Mouse (Mus musculus): ENCODE results near the gene Rtn4rl1. TPM values are rescaled to one million over a fixed set of nuclear protein-coding genes. Genes with fewer than 3 reads are reported as not detected.
A peak's percentile ranks its signal among the peaks of the same experiment; 100 is the strongest.

Gene Rtn4rl1
- polyA plus RNA-seq, 1 experiment from 2014 or later: 2.3 TPM

GRCm38 (mm10) chr11:75234745-75235144, 41.2 kb downstream of the Rtn4rl1 start:
- no peaks in the 10 kb centered on the region for H3K9me3 ChIP-seq (replicated peaks)
- WGBS: 13% methylated on average over 16 of the region's 16 CpGs
- H3K27me3 ChIP-seq (ENCODE audit: low read depth, poor library complexity, severe bottlenecking): peaks cover 46% of the 10 kb centered on the region
- no peak for DNase-seq (ENCODE audit: low spot score)
- H3K27ac ChIP-seq (replicated peaks): no peak overlapping the region
- H3K4me1 ChIP-seq: peaks cover 21% of the 10 kb centered on the region
- H3K4me3 ChIP-seq: no peak overlapping the region
- no peaks in the 10 kb centered on the region for H3K36me3 ChIP-seq

- WGBS: 84% methylated on average over 13 of the region's 13 CpGs
- Histone ChIP-seq H3K9me3 (replicated peaks) (no peaks in the 10 kb centered on the region), H3K4me3 (no peak overlapping the region), H3K27ac (replicated peaks) (no peak overlapping the region), H3K27me3 (ENCODE audit: low read depth, poor library complexity, severe bottlenecking) (peaks cover 12% of the 10 kb centered on the region), H3K4me1 (peaks cover 19% of the 10 kb centered on the region), H3K36me3 (no peaks in the 10 kb centered on the region)
- DNase-seq (ENCODE audit: low spot score): no peak
Observed at GRCm38 (mm10) chr11:75240158-75240934, 46.8 kb downstream of the Rtn4rl1 start.

GRCm38 (mm10) chr11:75242710-75243255, 49.2 kb downstream of the Rtn4rl1 start:
- Histone ChIP-seq H3K9me3 (replicated peaks) (no peaks in the 10 kb centered on the region), H3K27me3 (ENCODE audit: low read depth, poor library complexity, severe bottlenecking) (no peaks in the 10 kb centered on the region), H3K4me1 (peaks cover 25% of the 10 kb centered on the region), H3K4me3 (no peak overlapping the region), H3K27ac (replicated peaks) (no peak overlapping the region), H3K36me3 (no peaks in the 10 kb centered on the region)
- DNase-seq (ENCODE audit: low spot score): no peak
- WGBS: 90% methylated on average over 9 of the region's 9 CpGs

- H3K36me3 ChIP-seq: no peaks in the 10 kb centered on the region
- H3K4me3 ChIP-seq: no peak overlapping the region
- WGBS: 87% methylated on average over 11 of the region's 11 CpGs
- H3K27me3 ChIP-seq (ENCODE audit: low read depth, poor library complexity, severe bottlenecking): no peaks in the 10 kb centered on the region
- peaks cover 38% of the 10 kb centered on the region for H3K4me1 ChIP-seq
- no peak for DNase-seq (ENCODE audit: low spot score)
- no peak overlapping the region for H3K27ac ChIP-seq (replicated peaks)
- no peaks in the 10 kb centered on the region for H3K9me3 ChIP-seq (replicated peaks)
Observed at GRCm38 (mm10) chr11:75244368-75245275, 51.0 kb downstream of the Rtn4rl1 start.

- no peaks in the 10 kb centered on the region for H3K36me3 ChIP-seq
- H3K9me3 ChIP-seq (replicated peaks): no peaks in the 10 kb centered on the region
- H3K4me3 ChIP-seq: no peak overlapping the region
- no peak for DNase-seq (ENCODE audit: low spot score)
- peaks cover 43% of the 10 kb centered on the region for H3K4me1 ChIP-seq
- 73% methylated on average over 16 of the region's 16 CpGs for whole genome bisulfite sequencing
- no peaks in the 10 kb centered on the region for H3K27me3 ChIP-seq (ENCODE audit: low read depth, poor library complexity, severe bottlenecking)
- peak overlapping the region; percentile 50 for H3K27ac ChIP-seq (replicated peaks)
Observed at GRCm38 (mm10) chr11:75245372-75246330, 52.1 kb downstream of the Rtn4rl1 start.

- WGBS: 86% methylated on average over 8 of the region's 8 CpGs
Observed at GRCm38 (mm10) chr11:75246589-75246988, 53.0 kb downstream of the Rtn4rl1 start.

GRCm38 (mm10) chr11:75247137-75247730, 53.7 kb downstream of the Rtn4rl1 start:
- Histone ChIP-seq H3K4me3 (no peak overlapping the region), H3K27ac (replicated peaks) (0 out of 2 replicates have a peak overlapping the region, but pooled peaks have one; percentile 9), H3K4me1 (peaks cover 56% of the 10 kb centered on the region), H3K9me3 (replicated peaks) (no peaks in the 10 kb centered on the region), H3K36me3 (no peaks in the 10 kb centered on the region), H3K27me3 (ENCODE audit: low read depth, poor library complexity, severe bottlenecking) (no peaks in the 10 kb centered on the region)
- WGBS: 94% methylated on average over 10 of the region's 10 CpGs
- no peak for DNase-seq (ENCODE audit: low spot score)

More at GRCm38 (mm10) chr11:75246589-75246988, 53.0 kb downstream of the Rtn4rl1 start:
- DNase-seq (ENCODE audit: low spot score): no peak
- Histone ChIP-seq H3K27ac (replicated peaks) (no peak overlapping the region), H3K27me3 (ENCODE audit: low read depth, poor library complexity, severe bottlenecking) (no peaks in the 10 kb centered on the region), H3K36me3 (no peaks in the 10 kb centered on the region), H3K9me3 (replicated peaks) (no peaks in the 10 kb centered on the region), H3K4me1 (peaks cover 51% of the 10 kb centered on the region), H3K4me3 (no peak overlapping the region)

GRCm38 (mm10) chr11:75249588-75249987, 56.0 kb downstream of the Rtn4rl1 start:
- no peak overlapping the region for H3K4me3 ChIP-seq
- WGBS: 89% methylated on average over 9 of the region's 9 CpGs
- DNase-seq (ENCODE audit: low spot score): no peak
- no peak overlapping the region for H3K27ac ChIP-seq (replicated peaks)
- peaks cover 56% of the 10 kb centered on the region for H3K4me1 ChIP-seq
- H3K36me3 ChIP-seq: no peaks in the 10 kb centered on the region
- H3K9me3 ChIP-seq (replicated peaks): no peaks in the 10 kb centered on the region
- H3K27me3 ChIP-seq (ENCODE audit: low read depth, poor library complexity, severe bottlenecking): no peaks in the 10 kb centered on the region

- H3K36me3 ChIP-seq: no peaks in the 10 kb centered on the region
- 75% methylated on average over 4 of the region's 4 CpGs for WGBS
- H3K9me3 ChIP-seq (replicated peaks): no peaks in the 10 kb centered on the region
- DNase-seq (ENCODE audit: low spot score): no peak
- no peak overlapping the region for H3K4me3 ChIP-seq
- no peak overlapping the region for H3K27ac ChIP-seq (replicated peaks)
- H3K4me1 ChIP-seq: peaks cover 43% of the 10 kb centered on the region
- no peaks in the 10 kb centered on the region for H3K27me3 ChIP-seq (ENCODE audit: low read depth, poor library complexity, severe bottlenecking)
Observed at GRCm38 (mm10) chr11:75251006-75251512, 57.5 kb downstream of the Rtn4rl1 start.

- Histone ChIP-seq H3K4me3 (no peak overlapping the region), H3K9me3 (replicated peaks) (no peaks in the 10 kb centered on the region), H3K27ac (replicated peaks) (no peak overlapping the region), H3K36me3 (no peaks in the 10 kb centered on the region), H3K4me1 (peaks cover 40% of the 10 kb centered on the region), H3K27me3 (ENCODE audit: low read depth, poor library complexity, severe bottlenecking) (no peaks in the 10 kb centered on the region)
- DNase-seq (ENCODE audit: low spot score): no peak
- WGBS: 41% methylated on average over 7 of the region's 7 CpGs
Observed at GRCm38 (mm10) chr11:75251557-75252070, 58.0 kb downstream of the Rtn4rl1 start.

- Histone ChIP-seq H3K36me3 (no peaks in the 10 kb centered on the region), H3K4me3 (no peak overlapping the region), H3K9me3 (replicated peaks) (no peaks in the 10 kb centered on the region), H3K4me1 (peaks cover 33% of the 10 kb centered on the region), H3K27ac (replicated peaks) (0 out of 2 replicates have a peak overlapping the region, but pooled peaks have one; percentile 13), H3K27me3 (ENCODE audit: low read depth, poor library complexity, severe bottlenecking) (no peaks in the 10 kb centered on the region)
- no peak for DNase-seq (ENCODE audit: low spot score)
- 74% methylated on average over 13 of the region's 13 CpGs for WGBS
Observed at GRCm38 (mm10) chr11:75254252-75254912, 60.8 kb downstream of the Rtn4rl1 start.
